12 mouse cellular contexts compared by ENCODE assay signal in the genomic region with DNA sequence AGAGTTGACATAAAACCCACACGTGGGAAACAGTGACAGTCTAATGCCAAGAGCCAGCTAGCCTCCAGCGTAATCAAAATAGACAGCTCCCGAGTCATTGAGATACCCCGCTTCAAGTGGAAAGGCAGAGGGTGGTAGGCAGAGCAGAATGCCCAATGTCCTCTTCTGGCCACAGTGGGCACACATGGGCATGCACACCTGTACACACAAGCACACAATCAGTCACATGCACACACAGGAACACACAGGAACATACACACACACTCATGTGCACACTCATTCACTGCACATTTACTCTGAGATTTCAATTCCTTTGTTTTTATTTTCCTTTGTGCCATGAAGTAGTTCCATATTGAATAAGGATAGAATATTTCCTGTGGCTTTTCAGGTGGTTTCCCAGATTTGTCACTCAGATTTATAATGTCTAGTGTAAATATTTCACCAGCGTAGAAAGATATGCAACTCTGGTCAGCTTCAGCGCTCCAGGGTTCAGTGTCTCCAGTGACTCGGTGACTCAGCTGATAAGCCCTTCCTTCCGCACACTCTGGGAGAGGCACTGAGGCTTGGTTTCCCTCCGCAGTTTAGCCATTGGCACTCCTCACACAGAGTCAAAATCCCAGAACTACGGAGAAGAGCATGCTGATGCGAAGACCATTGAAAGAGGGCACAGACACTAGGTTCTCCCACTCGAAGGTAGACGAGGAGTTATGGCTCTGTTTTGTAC. TPM values are rescaled to one million over a fixed set of nuclear protein-coding genes. Genes with fewer than 3 reads are reported as not detected.
DNase-seq lines count a peak whose midpoint lies in the region; ATAC-seq and TF ChIP-seq lines count a peak whose summit lies in the region.
"Had no signal": no experiment of that assay in that cellular context is flagged by ENCODE, and none has a peak within 500 bp of the region (broad histone marks: within the 10 kb centered on the region; RNA-seq: fewer than 3 reads in every experiment).

No protein-coding gene starts in this region.

- peak; percentile 44; the same call in 1 of the 2 replicates for ATAC-seq in heart, postnatal 0 days (ENCODE audit: insufficient read depth, low read depth)
- peak; percentile 55; the same call in 1 of the 2 replicates for ATAC-seq in megakaryocyte-erythroid progenitor cell, adult 5-6 weeks (replicated peaks; ENCODE audit: low FRiP score, low TSS enrichment, poor library complexity, severe bottlenecking)
- no peak for ATAC-seq in midbrain, embryonic 16.5 days

- H3K27me3 ChIP-seq in heart, postnatal 0 days (ENCODE audit: control insufficient read depth, insufficient read depth, low read length), result no peaks in the 10 kb centered on the region
- H3K27me3 ChIP-seq in midbrain, embryonic 16.5 days (ENCODE audit: control insufficient read depth, insufficient read depth, low read depth, low read length), result no peaks in the 10 kb centered on the region
- H3K27me3 ChIP-seq: midbrain, embryonic 12.5 days had no signal

- WGBS in heart, postnatal 0 days, result 29% methylated on average over 13 of the region's 13 CpGs
- 85% methylated on average over 13 of the region's 13 CpGs for WGBS in midbrain, embryonic 16.5 days

- peak overlapping the region; percentile 14 for H3K4me2 ChIP-seq in heart, postnatal 0 days (ENCODE audit: low read depth, low read length)
- no peak overlapping the region for H3K4me2 ChIP-seq in midbrain, embryonic 16.5 days (ENCODE audit: low read length)
- H3K4me2 ChIP-seq: midbrain, embryonic 12.5 days had no signal

- peaks cover 11% of the 10 kb centered on the region; the same call in 1 of the 2 replicates for H3K4me1 ChIP-seq in heart, postnatal 0 days (ENCODE audit: control insufficient read depth, insufficient read depth)
- no peaks in the 10 kb centered on the region for H3K4me1 ChIP-seq in midbrain, embryonic 16.5 days (ENCODE audit: control insufficient read depth, insufficient read depth, low read length)

- peak overlapping the region; percentile 43 for H3K27ac ChIP-seq in heart, postnatal 0 days (ENCODE audit: low read depth)
- no peak overlapping the region for H3K27ac ChIP-seq in midbrain, embryonic 16.5 days (ENCODE audit: low read length)
- no peak overlapping the region for H3K27ac ChIP-seq in left cerebral cortex, adult 2 months
- H3K27ac ChIP-seq: midbrain, embryonic 12.5 days had no signal

- no peak overlapping the region for H3K9ac ChIP-seq in heart, postnatal 0 days (replicated peaks; ENCODE audit: low read depth, low read length)
- no peak overlapping the region for H3K9ac ChIP-seq in midbrain, embryonic 16.5 days (ENCODE audit: low read depth, low read length)
- H3K9ac ChIP-seq: midbrain, embryonic 12.5 days had no signal

- H3K4me3 ChIP-seq in heart, postnatal 0 days (ENCODE audit: low read depth, low read length), result no peak overlapping the region
- no peak overlapping the region for H3K4me3 ChIP-seq in midbrain, embryonic 16.5 days (ENCODE audit: low read depth, low read length)
- H3K4me3 ChIP-seq in left cerebral cortex, adult 2 months, result no peak overlapping the region
- H3K4me3 ChIP-seq: midbrain, embryonic 12.5 days had no signal

- no peak for TF ChIP-seq EP300 in heart, postnatal 0 days (IDR thresholded peaks at IDR 0.05; ENCODE audit: low read depth)

- intact Hi-C loops in left cerebral cortex, adult 2 months (cut with DNase I), result no loop called here

- peak; percentile 33 to 51 for DNase-seq in lung, adult 18-20 months
- no peak for DNase-seq in lung, postnatal 4 days
- DNase-seq in adrenal gland, postnatal 14 days, result peak; percentile 21
- no peak for DNase-seq in heart, postnatal 0 days (ENCODE audit: low spot score)
- no peak for DNase-seq in embryo, embryonic 9.5 days (ENCODE audit: extremely low spot score)
- DNase-seq in left cerebral cortex, adult 2 months (ENCODE audit: extremely low spot score in 1 of 2, low spot score in 2 of 2), result no peak
- DNase-seq: layer of hippocampus, postnatal 36 days had no signal

- H3K9me3 ChIP-seq in heart, postnatal 0 days (replicated peaks; ENCODE audit: control insufficient read depth, low read length), result no peaks in the 10 kb centered on the region
- H3K9me3 ChIP-seq in midbrain, embryonic 16.5 days (replicated peaks; ENCODE audit: control insufficient read depth, low read length, poor library complexity, severe bottlenecking), result peaks cover 3% of the 10 kb centered on the region; the same call in 1 of the 2 replicates

- no peaks in the 10 kb centered on the region for H3K36me3 ChIP-seq in heart, postnatal 0 days (replicated peaks; ENCODE audit: control insufficient read depth, insufficient read depth, low read length)
- no peaks in the 10 kb centered on the region for H3K36me3 ChIP-seq in midbrain, embryonic 16.5 days (ENCODE audit: control insufficient read depth, insufficient read depth, low read length)
- H3K36me3 ChIP-seq: midbrain, embryonic 12.5 days had no signal

- no peak for TF ChIP-seq CTCF in heart, postnatal 0 days (IDR thresholded peaks at IDR 0.05; ENCODE audit: low read depth)
- no peak for TF ChIP-seq CTCF in left cerebral cortex, adult 2 months (IDR thresholded peaks at IDR 0.05)

RNA-seq across cellular contexts. Expression of a gene that starts 4.4 kb away (rescaled TPM):
- not detected in 2 replicates for total RNA-seq in adrenal gland, postnatal 14 days (2021)
- total RNA-seq in heart, postnatal 0 days (2014; rRNA removed; ENCODE audit: low replicate concordance), result not detected in 2 replicates
- not detected in 2 replicates for polyA plus RNA-seq in heart, postnatal 0 days (2015; fragmentation: Nextera tagmentation; extraction: Ambion mirVana)
- total RNA-seq in megakaryocyte-erythroid progenitor cell, adult 5-6 weeks (2014; fragmentation: Nextera tagmentation), result not detected in 2 replicates
- not detected in 2 replicates for total RNA-seq in megakaryocyte-erythroid progenitor cell, adult 5-6 weeks (2017)
- not detected in 2 replicates for polyA plus RNA-seq in midbrain, embryonic 16.5 days (2015; fragmentation: Nextera tagmentation; extraction: Ambion mirVana)
- total RNA-seq in left cerebral cortex, adult 2 months (2021), result not detected
- total RNA-seq: ES-E14; heart, postnatal 36 days; layer of hippocampus, postnatal 36 days had no signal
- polyA plus RNA-seq: midbrain, embryonic 12.5 days had no signal

Comparison
In these comparisons a context has a peak if more than half of its experiments do, and no peak if none do; other contexts are left out.
1. DNase-seq: peak in lung, adult 18-20 months (2 of 2) and adrenal gland, postnatal 14 days (single experiment); none in lung, postnatal 4 days (0 of 2), heart, postnatal 0 days (single experiment), embryo, embryonic 9.5 days (single experiment) and left cerebral cortex, adult 2 months (0 of 2).